Mouse (Mus musculus) adrenal gland, adult 18-20 months (tissue): Measurements from ENCODE around the gene Syndig1. TPM values are rescaled to one million over a fixed set of nuclear protein-coding genes. Genes with fewer than 3 reads are reported as not detected.

Experiments
- DNase-seq, 2 experiments: peaks; one replicate each; pipeline ENCODE4 v3.0.0; 2021 to 2022; ENCODE audit warnings: low spot score in 2 of 2
- long read RNA-seq, 2 experiments: library from polyadenylated mRNA; stranded (forward); transcript quantifications; one replicate each; pipeline ENCODE4 v2.0.0; 2021
- total RNA-seq, 2 experiments: library from RNA; stranded (reverse); gene quantifications; 1 replicate in 1 of 2; 2 replicates in 1 of 2; pipeline ENCODE4 v1.2.3; 2021

The Syndig1 gene
- 1 to 10 TPM in 1 of 2 experiments, under 1 TPM in 1; 0.86 to 1.3 TPM for total RNA-seq
- long read RNA-seq, experiment 1, result 0 reads
- long read RNA-seq, experiment 2, partial matches to known transcripts, result 0 of 1 reads
- long read RNA-seq, experiment 2, other reads (novel, unspliced or antisense), result 0 of 1 reads

- no peak for DNase-seq
These were observed at the start of gene Syndig1 for GRCm38 (mm10) chr2:149828911-149829310. TSS of gene Syndig1 (plus strand) at chr2:149829211.

- DNase-seq, result no peak
These were observed 30.4 kb upstream of the Syndig1 start for GRCm38 (mm10) chr2:149798613-149799012.

GRCm38 (mm10) chr2:149804599-149805140 is 24.3 kb upstream of the Syndig1 start:
- no peak for DNase-seq

DNA sequence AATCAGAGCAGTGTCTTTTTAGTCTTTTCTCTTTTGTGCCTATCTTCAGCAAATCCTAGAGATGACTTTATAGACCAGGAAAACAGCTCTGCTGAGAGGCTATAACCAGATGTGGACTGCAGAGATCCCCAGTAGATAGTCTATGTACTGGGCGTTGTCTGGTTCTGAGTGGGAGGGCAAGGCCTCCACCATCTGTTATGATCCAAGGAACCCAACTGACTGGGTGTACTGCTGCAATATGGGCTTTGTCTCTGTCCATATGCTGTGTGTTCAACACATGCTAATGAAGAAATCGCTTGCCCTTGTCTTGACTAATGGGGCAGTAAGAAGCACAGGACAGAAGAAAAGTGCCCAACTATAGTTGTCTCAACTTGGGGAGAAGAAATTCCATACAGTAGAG is 23.8 kb upstream of the Syndig1 start:
- no peak for DNase-seq

GRCm38 (mm10) chr2:149812899-149813298 is 16.1 kb upstream of the Syndig1 start:
- DNase-seq, result no peak

- DNase-seq, result no peak
These were observed 10.6 kb upstream of the Syndig1 start for GRCm38 (mm10) chr2:149818395-149818794.

DNA sequence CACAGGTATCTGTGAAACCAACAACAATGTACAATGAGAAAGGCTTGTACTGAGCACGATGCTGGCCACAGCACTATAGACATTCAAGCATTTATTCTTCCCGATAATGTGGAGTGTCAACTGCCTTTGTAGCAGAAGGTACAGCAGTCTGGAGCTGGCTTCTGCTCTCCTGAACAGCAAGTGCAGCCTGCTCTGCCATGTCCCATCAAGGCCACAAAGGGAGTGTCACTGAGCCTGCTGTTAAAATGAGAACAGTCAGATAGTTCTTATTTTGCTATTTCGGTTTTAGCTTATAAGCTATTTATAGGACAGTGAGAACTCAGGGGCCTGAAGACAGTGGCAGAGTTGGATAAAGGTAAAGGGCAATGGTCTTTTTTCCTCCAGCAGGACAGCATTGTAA is 9.3 kb upstream of the Syndig1 start:
- no peak for DNase-seq

DNA sequence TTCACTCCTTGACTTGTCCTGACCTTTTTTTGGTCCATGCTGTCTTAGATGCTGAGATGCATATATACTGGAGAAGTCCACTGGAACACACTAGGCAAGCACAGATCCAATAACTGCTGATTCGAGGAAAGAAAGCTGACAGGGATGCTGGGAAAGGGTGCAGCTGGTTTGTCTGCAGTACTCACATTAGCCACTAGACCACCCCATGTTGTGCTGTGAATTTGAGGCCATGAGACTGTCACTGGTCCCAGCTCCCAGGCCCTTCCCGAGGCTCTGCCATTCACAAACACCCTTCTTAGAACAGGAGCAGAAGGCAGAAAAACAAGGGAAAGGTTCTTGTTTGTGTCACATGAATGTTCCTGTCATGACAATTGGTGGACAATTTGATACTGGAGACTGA is 8.8 kb upstream of the Syndig1 start:
- DNase-seq, result no peak

- DNase-seq, result no peak
These were observed 1.0 kb downstream of the Syndig1 start for GRCm38 (mm10) chr2:149829955-149830535.

DNA sequence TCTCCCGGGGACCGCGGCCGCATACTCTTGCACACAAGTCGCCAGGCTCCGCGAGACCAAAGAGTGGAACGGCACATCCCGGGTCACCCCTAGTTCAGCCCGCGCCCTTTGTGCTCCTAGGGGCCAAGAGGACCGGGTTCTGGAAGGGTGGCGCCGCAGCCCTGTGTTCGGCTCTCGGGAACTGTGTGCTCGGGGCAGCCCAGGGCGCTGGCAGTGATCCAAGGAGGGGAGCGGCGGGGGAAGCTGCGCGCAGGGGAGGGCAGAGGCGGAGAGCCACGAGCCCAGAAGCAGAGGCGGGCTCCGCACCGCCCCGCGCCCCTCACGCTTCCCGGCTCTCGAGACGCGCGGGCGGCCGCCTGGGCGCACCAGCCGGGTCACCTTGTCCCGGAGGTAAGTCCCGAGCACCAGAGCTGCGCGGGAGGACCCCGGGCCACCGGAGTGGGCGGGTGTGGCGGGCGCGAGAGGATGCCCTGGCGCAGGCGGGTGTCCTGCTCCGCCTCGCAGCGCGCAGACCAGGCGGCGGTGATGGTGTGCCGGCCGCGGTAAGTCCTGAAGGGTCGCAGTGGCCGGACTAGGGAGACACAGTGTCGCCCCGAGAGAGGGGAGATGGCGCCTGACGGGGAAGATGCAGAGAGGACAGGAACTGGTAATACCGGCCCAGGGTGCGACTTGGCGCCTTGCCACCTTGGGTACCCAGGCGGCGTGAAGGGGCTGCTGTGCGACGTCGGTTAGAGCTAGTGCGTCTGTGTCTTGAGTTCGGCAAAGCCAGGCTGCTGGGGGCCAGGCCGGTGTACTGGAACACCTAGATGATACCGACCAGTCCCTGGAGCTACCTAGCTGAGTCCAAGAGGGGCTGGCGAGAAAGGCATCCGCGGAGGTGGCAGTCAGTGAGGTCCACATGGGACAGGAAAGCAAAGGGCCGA is 1.8 kb downstream of the Syndig1 start, which contains the start of gene C530025M09Rik:
Gene C530025M09Rik, minus strand, starts transcription at position 678 of the 923 bp plus-strand sequence.
- peak; percentile 18 to 26 for DNase-seq

DNA sequence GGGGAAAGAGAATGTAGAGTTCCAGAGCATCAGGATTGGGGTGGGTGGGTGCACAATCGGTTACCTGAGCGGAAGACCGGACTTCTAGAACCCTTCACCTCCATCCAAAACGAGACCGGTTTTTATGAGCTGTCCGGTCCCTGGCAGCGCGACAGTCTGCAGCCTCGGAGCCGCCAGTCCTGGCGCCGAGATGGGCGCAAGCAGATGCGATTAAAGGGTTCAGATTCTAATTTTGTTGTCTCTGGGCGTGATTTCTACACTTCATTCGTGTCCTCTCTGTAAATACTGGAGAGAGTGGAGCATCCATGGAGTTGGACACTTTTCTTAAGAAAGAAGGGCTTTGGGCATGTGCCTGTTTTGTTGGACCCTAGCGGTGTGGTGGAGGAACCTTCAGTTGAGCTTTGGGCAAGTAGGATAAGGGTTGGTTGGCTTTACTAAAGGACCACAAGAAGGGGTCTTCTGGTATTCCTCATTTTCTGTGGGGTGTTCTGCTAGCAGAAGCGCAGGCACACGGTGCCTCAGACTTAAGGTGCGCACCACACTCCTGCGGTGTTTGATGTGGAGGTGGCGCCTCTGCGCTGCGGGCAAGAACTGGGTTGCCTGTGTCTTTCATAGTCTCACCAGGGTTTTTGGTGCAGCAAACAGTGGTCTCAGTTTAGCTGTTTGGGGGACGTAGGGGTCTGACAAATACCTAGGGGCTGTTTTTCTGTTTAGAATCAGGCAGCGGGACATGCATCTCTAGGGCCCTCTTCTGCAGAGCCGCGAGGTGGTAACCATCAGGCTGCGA is 2.6 kb downstream of the Syndig1 start:
- DNase-seq, result no peak

DNA sequence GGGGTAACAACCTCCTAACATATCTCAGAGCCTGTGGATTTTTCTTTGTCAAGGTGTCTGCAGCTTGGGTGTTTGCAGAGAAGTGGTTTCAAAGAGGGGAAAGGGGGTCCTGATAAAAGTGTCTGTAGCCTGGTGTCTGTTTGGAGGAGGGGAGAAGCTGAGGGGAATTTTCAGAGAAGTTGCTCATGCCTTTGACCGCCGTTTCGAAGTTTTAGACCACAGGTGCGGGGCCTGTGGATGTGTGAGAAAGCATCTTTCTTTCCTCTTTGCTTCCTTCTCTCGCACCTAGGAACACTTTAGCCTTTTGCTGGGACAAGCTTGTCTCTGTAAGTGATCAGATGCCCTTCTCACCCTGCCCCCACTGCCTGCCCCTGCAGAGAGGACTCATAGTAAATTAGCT is 3.3 kb downstream of the Syndig1 start:
- DNase-seq, result no peak

GRCm38 (mm10) chr2:149835091-149835490 is 6.1 kb downstream of the Syndig1 start:
- no peak for DNase-seq

DNA sequence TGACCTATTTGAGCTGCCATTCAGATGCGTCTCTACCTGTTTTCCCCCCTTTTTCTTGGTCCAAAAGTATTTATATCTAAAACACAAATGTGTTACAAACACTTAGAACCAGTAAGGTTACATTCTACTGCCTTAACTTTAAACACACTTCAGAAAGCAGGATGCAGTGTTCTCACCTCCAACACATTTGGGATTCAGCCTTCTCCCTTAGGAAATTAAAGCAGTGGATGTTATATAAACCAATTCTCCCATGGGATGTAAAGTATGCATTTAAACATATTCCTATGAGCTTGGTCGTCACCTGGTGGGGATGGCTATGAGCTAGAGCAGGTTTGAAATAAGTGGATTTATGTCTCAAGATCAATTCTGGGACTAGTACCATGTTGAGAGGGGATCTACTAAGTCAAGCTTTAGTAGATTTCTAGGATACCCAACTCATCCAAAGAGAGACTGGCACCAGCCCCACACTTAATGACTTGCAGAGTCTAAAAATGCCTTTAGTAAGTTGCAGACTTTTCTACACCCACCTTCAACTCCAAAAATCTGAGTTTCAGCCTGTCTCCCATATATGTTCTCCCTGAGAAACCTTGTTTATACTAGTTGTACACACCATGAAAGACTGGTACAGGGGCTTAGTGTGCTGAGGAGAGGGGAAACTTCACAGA is 7.6 kb downstream of the Syndig1 start:
- DNase-seq, result no peak

GRCm38 (mm10) chr2:149839666-149840065 is 10.7 kb downstream of the Syndig1 start:
- no peak for DNase-seq

GRCm38 (mm10) chr2:149844575-149844974 is 15.6 kb downstream of the Syndig1 start:
- no peak for DNase-seq

DNA sequence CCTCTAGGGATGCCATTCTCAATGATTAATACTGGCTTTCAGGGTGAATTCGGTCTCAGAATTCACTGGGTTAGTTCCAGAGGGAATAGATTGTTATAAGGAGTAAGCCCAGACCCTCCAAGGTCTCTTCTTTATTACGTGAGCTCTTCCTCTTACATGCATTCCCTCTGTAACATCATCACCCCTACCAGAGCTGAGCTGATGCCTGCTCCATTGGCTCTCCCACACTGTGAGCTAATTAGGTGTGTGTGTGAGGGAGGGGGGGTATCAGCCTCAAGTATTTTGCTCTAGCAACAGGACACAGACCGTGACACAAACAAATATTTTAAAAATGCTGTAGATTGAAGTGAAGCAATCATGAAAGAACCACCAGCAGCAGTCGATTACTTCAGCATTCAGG is 19.8 kb downstream of the Syndig1 start:
- DNase-seq, result no peak

DNA sequence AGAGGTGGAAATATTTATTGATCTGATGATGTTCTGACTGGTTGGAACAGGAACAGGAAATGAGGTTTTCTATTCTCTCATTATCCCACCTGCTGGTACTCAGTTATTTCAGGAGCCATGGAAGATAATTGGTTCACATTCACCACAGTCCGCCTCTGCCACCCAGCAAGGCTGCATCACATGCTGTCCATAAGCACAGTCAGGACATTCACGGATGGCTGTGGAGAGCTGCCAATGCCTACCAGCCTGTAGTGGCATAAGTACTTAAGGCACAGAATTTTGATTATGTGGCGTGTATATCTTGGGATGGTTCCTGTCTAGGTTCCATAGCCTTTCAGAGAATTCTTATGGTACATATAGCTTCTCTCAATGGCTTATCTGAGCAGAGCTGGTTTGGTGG is 32.0 kb downstream of the Syndig1 start:
- DNase-seq, result no peak

DNA sequence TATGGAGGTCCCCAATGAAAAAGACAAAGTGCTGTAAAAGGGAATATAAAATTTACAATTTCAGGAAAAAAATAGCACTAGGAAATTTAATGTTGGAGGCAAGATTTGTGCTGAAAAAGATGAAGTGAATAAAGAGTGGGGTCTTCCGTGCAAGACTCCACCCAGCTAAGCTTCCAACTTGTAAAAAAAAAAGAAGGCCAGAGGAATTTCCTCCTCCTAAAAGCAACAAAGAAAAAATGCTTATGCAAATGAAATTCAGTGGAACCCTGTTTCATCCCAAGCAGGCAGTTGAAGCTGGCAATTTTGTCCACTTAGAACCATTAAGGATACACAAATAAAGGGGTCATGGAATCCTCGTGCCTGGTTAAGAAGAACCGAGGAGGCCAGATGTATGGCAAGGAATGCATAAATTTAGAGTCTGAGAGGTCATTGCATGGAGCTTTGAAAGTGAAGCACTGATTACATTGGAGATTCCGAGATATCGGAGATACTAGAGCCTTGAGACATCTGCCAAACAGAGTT is 37.0 kb downstream of the Syndig1 start:
- DNase-seq, result no peak

- no peak for DNase-seq
These were observed 41.5 kb downstream of the Syndig1 start for GRCm38 (mm10) chr2:149870496-149870895.
